Mouse (Mus musculus) CH12.LX (cell line): ENCODE results near the gene Trmt112. TPM values are rescaled to one million over a fixed set of nuclear protein-coding genes. Genes with fewer than 3 reads are reported as not detected.

Experiments used
- DNase-seq: peaks from one replicate; pipeline ENCODE4 v3.0.0-alpha.2; 2013; ENCODE audit errors: extremely low read depth
- H3K27ac ChIP-seq: 2 replicates; pipeline ENCODE4 v1.5.1; 2012; ENCODE audit warnings: low read depth, mild to moderate bottlenecking, control low read depth, moderate library complexity; ENCODE audit not compliant: insufficient read depth
- H3K27me3 ChIP-seq: replicated peaks from 2 replicates; pipeline ENCODE3; 2012; ENCODE audit warnings: inconsistent platforms
- H3K36me3 ChIP-seq, 2 experiments: replicated peaks in 1 of 2; 2 replicates each; pipeline versions ENCODE3 to v1.6.1; 2012; ENCODE audit warnings: inconsistent platforms in 1 of 2, low read length in 1 of 2, mild to moderate bottlenecking in 1 of 2, mixed read lengths in 1 of 2, moderate library complexity in 1 of 2; ENCODE audit not compliant: control insufficient read depth in 1 of 2, insufficient read depth in 1 of 2
- H3K4me1 ChIP-seq, 2 experiments: 2 replicates each; pipeline ENCODE4 v1.6.1; 2012; ENCODE audit warnings: inconsistent platforms in 1 of 2, moderate library complexity in 1 of 2; ENCODE audit not compliant: insufficient read depth in 2 of 2, control insufficient read depth in 1 of 2
- H3K4me2 ChIP-seq: 2 replicates; pipeline ENCODE4 v1.6.1; 2012; ENCODE audit warnings: low read depth, mild to moderate bottlenecking, control low read depth; ENCODE audit not compliant: poor library complexity, insufficient read depth, severe bottlenecking
- H3K4me3 ChIP-seq, 3 experiments: fragments of 150-350 bp in 1 of 3; sonication (generic) in 1 of 3; replicated peaks in 1 of 3; 2 replicates each; pipeline versions ENCODE3 to v1.5.1; 2011 to 2012; ENCODE audit warnings: low read depth in 2 of 3, low read length in 2 of 3, mild to moderate bottlenecking in 2 of 3, moderate library complexity in 2 of 3, control low read depth in 1 of 3, improper control_type of control experiment in 1 of 3, inconsistent platforms in 1 of 3, mixed read lengths in 1 of 3; ENCODE audit not compliant: poor library complexity in 1 of 3
- H3K79me2 ChIP-seq: replicated peaks from 2 replicates; pipeline ENCODE4 v1.6.1; 2012; ENCODE audit warnings: mild to moderate bottlenecking, moderate library complexity; ENCODE audit not compliant: control insufficient read depth, poor library complexity, insufficient read depth, severe bottlenecking; ENCODE audit errors: extremely low read depth
- H3K9ac ChIP-seq: 2 replicates; pipeline ENCODE4 v1.6.1; 2012; ENCODE audit warnings: low read depth, mild to moderate bottlenecking, control low read depth, moderate library complexity; ENCODE audit not compliant: insufficient read depth
- H3K9me3 ChIP-seq: replicated peaks from 2 replicates; pipeline ENCODE3; 2012; ENCODE audit warnings: low read length, inconsistent platforms, mixed read lengths
- BHLHE40 ChIP-seq: IDR thresholded peaks from 2 replicates; pipeline ENCODE4 v1.6.1; 2011; ENCODE audit warnings: mild to moderate bottlenecking, low read depth, low read length, improper control_type of control experiment
- EP300 ChIP-seq: IDR thresholded peaks from 2 replicates; pipeline ENCODE4 v1.6.1; 2011; ENCODE audit warnings: low read length, improper control_type of control experiment
- ETS1 ChIP-seq: conservative IDR thresholded peaks from 2 replicates; pipeline ENCODE4 v1.6.1; 2012; ENCODE audit warnings: low read depth, mild to moderate bottlenecking, inconsistent platforms, low read length, improper control_type of control experiment, moderate library complexity
- HCFC1 ChIP-seq: IDR thresholded peaks from 2 replicates; pipeline ENCODE4 v1.6.1; 2012; ENCODE audit warnings: low read depth, mild to moderate bottlenecking, inconsistent platforms, low read length, improper control_type of control experiment
- IRF4 ChIP-seq: IDR thresholded peaks from 2 replicates; pipeline ENCODE4 v1.6.1; 2014; ENCODE audit warnings: low read depth, mild to moderate bottlenecking, inconsistent platforms, low read length, improper control_type of control experiment
- KAT2A ChIP-seq: IDR thresholded peaks from 2 replicates; pipeline ENCODE4 v1.6.1; 2012; ENCODE audit warnings: low read length, improper control_type of control experiment, inconsistent platforms; ENCODE audit not compliant: insufficient replicate concordance
- MAFK ChIP-seq: IDR thresholded peaks from 2 replicates; pipeline ENCODE4 v1.6.1; 2011; ENCODE audit warnings: low read length, improper control_type of control experiment; ENCODE audit not compliant: insufficient replicate concordance
- MAZ ChIP-seq: IDR thresholded peaks from 2 replicates; pipeline ENCODE4 v1.6.1; 2012; ENCODE audit warnings: low read depth, mild to moderate bottlenecking, inconsistent platforms, low read length, improper control_type of control experiment, moderate library complexity
- MXI1 ChIP-seq: IDR thresholded peaks from 2 replicates; pipeline ENCODE4 v1.6.1; 2011; ENCODE audit warnings: mild to moderate bottlenecking, low read depth, low read length, improper control_type of control experiment
- MYC ChIP-seq: IDR thresholded peaks from 2 replicates; pipeline ENCODE4 v1.6.1; 2011; ENCODE audit warnings: low read depth, mild to moderate bottlenecking, improper control_type of control experiment, low read length
- NELFE ChIP-seq: IDR thresholded peaks from 2 replicates; pipeline ENCODE4 v1.6.1; 2011; ENCODE audit warnings: low read depth, low read length, improper control_type of control experiment
- PAX5 ChIP-seq: IDR thresholded peaks from 2 replicates; pipeline ENCODE4 v1.6.1; 2012; ENCODE audit warnings: low read length, inconsistent platforms, mixed read lengths
- TBP ChIP-seq: conservative IDR thresholded peaks from 2 replicates; pipeline ENCODE4 v1.6.1; 2011; ENCODE audit warnings: low read depth, low read length, improper control_type of control experiment
- USF1 ChIP-seq: IDR thresholded peaks from 2 replicates; pipeline ENCODE4 v1.6.1; 2014; ENCODE audit warnings: low read depth, mild to moderate bottlenecking, inconsistent platforms, low read length, improper control_type of control experiment
- ZC3H11A ChIP-seq: IDR thresholded peaks from 2 replicates; pipeline ENCODE4 v1.6.1; 2012; ENCODE audit warnings: low read depth, mild to moderate bottlenecking, inconsistent platforms, low read length, improper control_type of control experiment
- ZKSCAN1 ChIP-seq: IDR thresholded peaks from 2 replicates; pipeline ENCODE4 v1.6.1; 2012; ENCODE audit warnings: low read depth, inconsistent platforms, low read length, improper control_type of control experiment, borderline replicate concordance
- ZNF384 ChIP-seq: IDR thresholded peaks from 2 replicates; pipeline ENCODE4 v1.6.1; 2012; ENCODE audit warnings: low read depth, low read length, improper control_type of control experiment, inconsistent platforms
- dilution Hi-C: fragments of 300-500 bp; cut with MboI; formaldehyde crosslinking; loops from 2 replicates; pipeline ENCODE4 v1.14.3; 2020; ENCODE audit warnings: low sequenced_read_pairs; ENCODE audit not compliant: extremely low pct_unique_long_range_greater_than_20kb, extremely low pct_ligation_motif_present
- in situ Hi-C: fragments of 300-500 bp; cut with MboI; formaldehyde crosslinking; loops from 3 replicates; pipeline ENCODE4 v1.14.3; 2019; ENCODE audit warnings: low sequenced_read_pairs, low pct_ligation_motif_present, low pct_unique_long_range_greater_than_20kb, mixed read lengths
- polyA plus RNA-seq: library from polyadenylated mRNA; unstranded; fragments of >175 nt; gene quantifications from 2 replicates; pipeline ENCODE4 v1.2.1, GENCODE M21; 2012; ENCODE audit warnings: low read depth; ENCODE audit not compliant: insufficient read length
- total RNA-seq, 2 experiments: library from RNA; depleted of rRNA; stranded (reverse); fragments of 300-350 nt in 1 of 2; fragments of >200 nt in 1 of 2; gene quantifications; 2 replicates each; pipeline ENCODE4 v1.2.3; 2012 to 2014

The Trmt112 gene
- total and polyA plus RNA-seq, 3 experiments: 97.9 to 212 (median 198) TPM

DNA sequence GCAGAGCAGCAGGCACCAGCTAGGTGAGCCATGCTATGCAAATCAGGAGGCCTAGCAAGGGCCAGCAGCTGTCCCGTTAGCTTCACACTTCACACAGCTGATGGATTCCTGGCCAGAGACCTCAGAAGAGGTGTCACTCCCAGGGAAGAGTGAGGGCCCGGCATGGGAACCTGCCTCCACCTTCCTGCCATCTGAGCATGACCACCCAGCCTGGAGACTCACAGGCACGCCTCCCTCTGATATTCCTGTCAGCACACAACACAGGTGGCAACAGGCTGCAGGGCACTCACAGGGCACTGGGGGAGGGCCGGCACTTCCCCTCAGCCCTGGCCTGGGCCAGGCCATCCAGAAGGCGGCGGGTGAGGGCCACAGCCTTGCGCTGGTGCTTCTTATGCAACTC is 45.9 kb downstream of the Trmt112 start:
- H3K79me2 ChIP-seq: no peaks in the 10 kb centered on the region
- in situ Hi-C loops (no loop called here), dilution Hi-C loops (no loop called here)
- DNase-seq: no peak
- H3K27me3 ChIP-seq: no peaks in the 10 kb centered on the region
- no peak overlapping the region for H3K27ac ChIP-seq
- peaks cover 48 to 98% of the 10 kb centered on the region in 2 experiments for H3K36me3 ChIP-seq
- no peak overlapping the region for H3K4me2 ChIP-seq
- H3K4me3 ChIP-seq: no peak overlapping the region
- H3K9me3 ChIP-seq: no peaks in the 10 kb centered on the region
- TF ChIP-seq BHLHE40 (peak; percentile 19; the same call in 1 of the 2 replicates), IRF4 (no peak)
- no peak overlapping the region for H3K9ac ChIP-seq
- H3K4me1 ChIP-seq: peaks cover 12 to 23% of the 10 kb centered on the region in 2 experiments

GRCm38 (mm10) chr19:6956461-6956860 is 47.0 kb downstream of the Trmt112 start:
- H3K27ac ChIP-seq: no peak overlapping the region
- DNase-seq: no peak
- dilution Hi-C loops: no loop called here
- TF ChIP-seq MYC (no peak), MXI1 (no peak), USF1 (no peak), MAFK (no peak), ETS1 (no peak), EP300 (no peak), HCFC1 (no peak), NELFE (no peak), ZKSCAN1 (no peak), TBP (no peak), MAZ (no peak), KAT2A (no peak), PAX5 (no peak), ZC3H11A (no peak), ZNF384 (no peak), IRF4 (no peak)
- peaks cover 43 to 92% of the 10 kb centered on the region in 2 experiments for H3K36me3 ChIP-seq
- H3K9me3 ChIP-seq: no peaks in the 10 kb centered on the region
- H3K9ac ChIP-seq: no peak overlapping the region
- in situ Hi-C loops: no loop called here
- H3K27me3 ChIP-seq: no peaks in the 10 kb centered on the region
- no peak overlapping the region for H3K4me3 ChIP-seq
- no peak overlapping the region for H3K4me2 ChIP-seq
- no peaks in the 10 kb centered on the region for H3K79me2 ChIP-seq
- peaks cover 12 to 23% of the 10 kb centered on the region in 2 experiments for H3K4me1 ChIP-seq

Other genes with a start within 250 kb of the Trmt112 start
- 7.8 and 9.8 TPM in 2 replicates for gene Rps6ka4, start 69.1 kb upstream of the Trmt112 start, total RNA-seq (2012; rRNA removed)
- 6.5 and 6.6 TPM in 2 replicates for gene Rps6ka4, start 69.1 kb upstream of the Trmt112 start, total RNA-seq (2014; rRNA removed)
- gene Rps6ka4, start 69.1 kb upstream of the Trmt112 start, polyA plus RNA-seq: 14.0 and 18.3 TPM in 2 replicates
- 57.0 and 76.4 TPM in 2 replicates for gene Ccdc88b, start 51.5 kb upstream of the Trmt112 start, total RNA-seq (2012; rRNA removed)
- gene Ccdc88b, start 51.5 kb upstream of the Trmt112 start, total RNA-seq (2014; rRNA removed): 19.3 and 20.5 TPM in 2 replicates
- gene Ccdc88b, start 51.5 kb upstream of the Trmt112 start, polyA plus RNA-seq: 53.0 and 56.4 TPM in 2 replicates
- gene Prdx5, start 408 bp downstream of the Trmt112 start, total RNA-seq (2012; rRNA removed): 72.6 and 74.8 TPM in 2 replicates
- gene Prdx5, start 408 bp downstream of the Trmt112 start, total RNA-seq (2014; rRNA removed): 77.2 and 83.5 TPM in 2 replicates
- 137 TPM in 2 replicates for gene Prdx5, start 408 bp downstream of the Trmt112 start, polyA plus RNA-seq
- gene Esrra, start 12.1 kb downstream of the Trmt112 start, total RNA-seq (2012; rRNA removed): 23.5 and 28.7 TPM in 2 replicates
- gene Esrra, start 12.1 kb downstream of the Trmt112 start, total RNA-seq (2014; rRNA removed): 13.4 and 13.6 TPM in 2 replicates
- gene Esrra, start 12.1 kb downstream of the Trmt112 start, polyA plus RNA-seq: 15.6 and 17.7 TPM in 2 replicates
- gene Catsperz, start 15.7 kb downstream of the Trmt112 start, total RNA-seq (2012; rRNA removed): not detected in 2 replicates
- gene Catsperz, start 15.7 kb downstream of the Trmt112 start, total RNA-seq (2014; rRNA removed): not detected in 2 replicates
- 1.2 TPM in 1 of 2 replicates, not detected in the other for gene Catsperz, start 15.7 kb downstream of the Trmt112 start, polyA plus RNA-seq
- gene Kcnk4, start 24.8 kb downstream of the Trmt112 start, total RNA-seq (2012; rRNA removed): 0.21 TPM in 1 of 2 replicates, not detected in the other
- not detected in 2 replicates for gene Kcnk4, start 24.8 kb downstream of the Trmt112 start, total RNA-seq (2014; rRNA removed)
- gene Kcnk4, start 24.8 kb downstream of the Trmt112 start, polyA plus RNA-seq: 0.80 TPM in 1 of 2 replicates, not detected in the other
- gene Bad, start 32.2 kb downstream of the Trmt112 start, total RNA-seq (2012; rRNA removed): 37.8 and 38.0 TPM in 2 replicates
- 27.7 and 28.5 TPM in 2 replicates for gene Bad, start 32.2 kb downstream of the Trmt112 start, total RNA-seq (2014; rRNA removed)
- gene Bad, start 32.2 kb downstream of the Trmt112 start, polyA plus RNA-seq: 33.3 and 39.6 TPM in 2 replicates
- 14.1 and 18.1 TPM in 2 replicates for gene Gpr137, start 32.8 kb downstream of the Trmt112 start, total RNA-seq (2012; rRNA removed)
- 8.8 and 9.0 TPM in 2 replicates for gene Gpr137, start 32.8 kb downstream of the Trmt112 start, total RNA-seq (2014; rRNA removed)
- 14.0 and 14.4 TPM in 2 replicates for gene Gpr137, start 32.8 kb downstream of the Trmt112 start, polyA plus RNA-seq
- gene Ppp1r14b, start 65.3 kb downstream of the Trmt112 start, total RNA-seq (2012; rRNA removed): 256 and 329 TPM in 2 replicates
- 151 and 167 TPM in 2 replicates for gene Ppp1r14b, start 65.3 kb downstream of the Trmt112 start, total RNA-seq (2014; rRNA removed)
- 179 and 241 TPM in 2 replicates for gene Ppp1r14b, start 65.3 kb downstream of the Trmt112 start, polyA plus RNA-seq
- 6.4 and 7.5 TPM in 2 replicates for gene Plcb3, start 66.8 kb downstream of the Trmt112 start, total RNA-seq (2012; rRNA removed)
- 3.0 and 4.1 TPM in 2 replicates for gene Plcb3, start 66.8 kb downstream of the Trmt112 start, total RNA-seq (2014; rRNA removed)
- 7.8 and 8.2 TPM in 2 replicates for gene Plcb3, start 66.8 kb downstream of the Trmt112 start, polyA plus RNA-seq
- 44.6 and 50.4 TPM in 2 replicates for gene Fkbp2, start 70.8 kb downstream of the Trmt112 start, total RNA-seq (2012; rRNA removed)
- gene Fkbp2, start 70.8 kb downstream of the Trmt112 start, total RNA-seq (2014; rRNA removed): 17.6 and 20.7 TPM in 2 replicates
- 87.0 and 97.7 TPM in 2 replicates for gene Fkbp2, start 70.8 kb downstream of the Trmt112 start, polyA plus RNA-seq
- 12.9 and 13.2 TPM in 2 replicates for gene Vegfb, start 78.0 kb downstream of the Trmt112 start, total RNA-seq (2012; rRNA removed)
- 3.2 and 3.5 TPM in 2 replicates for gene Vegfb, start 78.0 kb downstream of the Trmt112 start, total RNA-seq (2014; rRNA removed)
- gene Vegfb, start 78.0 kb downstream of the Trmt112 start, polyA plus RNA-seq: 28.4 and 35.1 TPM in 2 replicates
- gene Dnajc4, start 82.9 kb downstream of the Trmt112 start, total RNA-seq (2012; rRNA removed): 9.7 and 11.2 TPM in 2 replicates
- gene Dnajc4, start 82.9 kb downstream of the Trmt112 start, total RNA-seq (2014; rRNA removed): 6.2 and 7.5 TPM in 2 replicates
- gene Dnajc4, start 82.9 kb downstream of the Trmt112 start, polyA plus RNA-seq: 12.7 and 13.9 TPM in 2 replicates
- gene Nudt22, start 86.4 kb downstream of the Trmt112 start, total RNA-seq (2012; rRNA removed): 24.6 and 26.6 TPM in 2 replicates
- 9.0 and 11.2 TPM in 2 replicates for gene Nudt22, start 86.4 kb downstream of the Trmt112 start, total RNA-seq (2014; rRNA removed)
- 10.8 and 11.1 TPM in 2 replicates for gene Nudt22, start 86.4 kb downstream of the Trmt112 start, polyA plus RNA-seq
- gene Trpt1, start 86.4 kb downstream of the Trmt112 start, total RNA-seq (2012; rRNA removed): 4.1 and 4.7 TPM in 2 replicates
- 2.8 and 3.4 TPM in 2 replicates for gene Trpt1, start 86.4 kb downstream of the Trmt112 start, total RNA-seq (2014; rRNA removed)
- 2.1 and 3.1 TPM in 2 replicates for gene Trpt1, start 86.4 kb downstream of the Trmt112 start, polyA plus RNA-seq
- gene Fermt3, start 109.8 kb downstream of the Trmt112 start, total RNA-seq (2012; rRNA removed): 57.4 and 58.4 TPM in 2 replicates
- gene Fermt3, start 109.8 kb downstream of the Trmt112 start, total RNA-seq (2014; rRNA removed): 47.0 and 58.7 TPM in 2 replicates
- 65.1 and 67.3 TPM in 2 replicates for gene Fermt3, start 109.8 kb downstream of the Trmt112 start, polyA plus RNA-seq
- gene Stip1, start 130.3 kb downstream of the Trmt112 start, total RNA-seq (2012; rRNA removed): 178 and 246 TPM in 2 replicates
- gene Stip1, start 130.3 kb downstream of the Trmt112 start, total RNA-seq (2014; rRNA removed): 200 and 202 TPM in 2 replicates
- gene Stip1, start 130.3 kb downstream of the Trmt112 start, polyA plus RNA-seq: 314 and 344 TPM in 2 replicates
- gene Macrod1, start 147.1 kb downstream of the Trmt112 start, total RNA-seq (2012; rRNA removed): not detected in 2 replicates
- gene Macrod1, start 147.1 kb downstream of the Trmt112 start, total RNA-seq (2014; rRNA removed): not detected in 2 replicates
- 1.00 and 1.0 TPM in 2 replicates for gene Macrod1, start 147.1 kb downstream of the Trmt112 start, polyA plus RNA-seq
- gene Flrt1, start 196.0 kb downstream of the Trmt112 start, total RNA-seq (2012; rRNA removed): not detected in 2 replicates
- gene Flrt1, start 196.0 kb downstream of the Trmt112 start, total RNA-seq (2014; rRNA removed): not detected in 2 replicates
- gene Flrt1, start 196.0 kb downstream of the Trmt112 start, polyA plus RNA-seq: not detected in 2 replicates